Mouse (Mus musculus) regulatory T cell (primary cell): Measurements from ENCODE around the gene Tmem132d.
"Not testable (repeated sequence)": the region's sequence is repeated elsewhere in the genome, so short reads cannot be mapped to it uniquely, and the experiment has no call there.

Experiments used
- in situ Hi-C: fragments of 300-600 bp; cut with MboI, MseI; formaldehyde crosslinking; loops from one replicate; pipeline ENCODE4 v1.15.1; 2025; ENCODE audit warnings: high pct_unique_total_duplicates

The Tmem132d gene

GRCm38 (mm10) chr5:127947275-127947674 is 485.6 kb downstream of the Tmem132d start:
- in situ Hi-C loops, result no loop called here

GRCm38 (mm10) chr5:127942171-127942570 is 490.7 kb downstream of the Tmem132d start:
- in situ Hi-C loops, result not testable (repeated sequence)

DNA sequence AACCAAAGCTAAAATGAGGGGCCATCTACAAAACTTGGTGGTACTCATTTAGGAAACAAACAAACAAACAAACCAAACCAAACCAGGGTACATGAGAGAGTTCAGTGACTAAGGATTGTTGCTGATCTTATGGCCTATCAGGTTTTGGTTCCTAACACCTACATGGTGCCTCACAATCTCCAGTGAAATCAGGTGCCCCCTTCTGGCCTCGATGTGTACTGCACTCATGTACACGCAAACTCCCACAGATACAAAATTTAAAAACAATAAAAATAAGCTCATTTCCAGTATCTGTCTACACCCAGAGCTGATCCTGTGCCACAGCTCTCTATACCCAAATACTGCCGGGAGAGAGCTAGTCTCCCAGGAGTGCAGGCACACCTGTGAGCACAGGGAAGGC is 495.0 kb downstream of the Tmem132d start:
- in situ Hi-C loops, result no loop called here

GRCm38 (mm10) chr5:127929687-127930086 is 503.2 kb downstream of the Tmem132d start:
- in situ Hi-C loops, result no loop called here

- in situ Hi-C loops, result no loop called here
Measured at GRCm38 (mm10) chr5:127926686-127927085, 506.2 kb downstream of the Tmem132d start.

GRCm38 (mm10) chr5:127924106-127924505 is 508.8 kb downstream of the Tmem132d start:
- in situ Hi-C loops, result no loop called here

DNA sequence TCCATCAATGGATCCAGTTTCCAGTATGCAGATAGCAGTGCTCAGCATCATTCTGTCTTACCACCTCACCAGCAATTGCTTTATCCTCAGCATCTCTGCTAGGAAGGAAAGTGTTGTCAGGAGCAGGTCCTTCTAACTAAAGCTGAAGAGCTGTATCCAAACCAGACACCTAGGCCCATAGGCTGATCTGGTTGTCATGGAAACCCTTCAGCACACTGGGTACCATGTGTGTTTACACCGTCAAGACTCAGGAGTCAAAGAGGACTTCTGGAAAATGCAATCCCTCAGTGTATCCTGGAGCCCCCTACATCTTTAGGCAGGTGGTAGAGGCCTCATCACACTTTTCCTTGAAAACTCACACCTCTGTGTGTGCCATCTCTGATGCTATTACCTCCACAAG is 513.7 kb downstream of the Tmem132d start:
- in situ Hi-C loops, result no loop called here

GRCm38 (mm10) chr5:127918376-127918775 is 514.5 kb downstream of the Tmem132d start:
- in situ Hi-C loops, result no loop called here

- in situ Hi-C loops, result no loop called here
Measured at GRCm38 (mm10) chr5:127914157-127914556, 518.7 kb downstream of the Tmem132d start.

DNA sequence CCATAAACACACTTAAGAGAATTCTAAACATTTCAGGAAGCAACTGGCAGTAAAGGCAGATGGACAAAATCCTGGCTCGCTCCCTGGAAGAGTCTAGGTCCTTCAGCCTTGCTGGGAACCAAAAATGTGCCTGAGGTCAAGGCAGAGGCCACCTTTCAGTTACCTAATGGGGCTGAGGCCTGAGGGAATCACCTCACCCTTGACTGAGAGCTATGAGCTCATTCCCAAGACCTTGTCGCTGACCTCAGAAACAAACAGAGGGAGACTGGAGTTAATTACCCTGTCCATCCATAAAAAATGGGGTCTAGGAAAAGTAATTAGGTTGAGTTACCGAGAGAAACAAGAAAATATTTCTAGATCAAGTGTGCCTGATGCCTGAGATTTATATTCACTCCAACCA is 521.3 kb downstream of the Tmem132d start:
- in situ Hi-C loops, result no loop called here

- in situ Hi-C loops, result no loop called here
Measured at GRCm38 (mm10) chr5:127910356-127910755, 522.5 kb downstream of the Tmem132d start.

- in situ Hi-C loops, result loop anchor here (10.0 kb wide), 1 partner anchor 330 kb away; no protein-coding TSS in a partner anchor
Measured at GRCm38 (mm10) chr5:127895176-127895575, 537.7 kb downstream of the Tmem132d start.

GRCm38 (mm10) chr5:127885566-127886505 is 547.0 kb downstream of the Tmem132d start:
- in situ Hi-C loops, result no loop called here

DNA sequence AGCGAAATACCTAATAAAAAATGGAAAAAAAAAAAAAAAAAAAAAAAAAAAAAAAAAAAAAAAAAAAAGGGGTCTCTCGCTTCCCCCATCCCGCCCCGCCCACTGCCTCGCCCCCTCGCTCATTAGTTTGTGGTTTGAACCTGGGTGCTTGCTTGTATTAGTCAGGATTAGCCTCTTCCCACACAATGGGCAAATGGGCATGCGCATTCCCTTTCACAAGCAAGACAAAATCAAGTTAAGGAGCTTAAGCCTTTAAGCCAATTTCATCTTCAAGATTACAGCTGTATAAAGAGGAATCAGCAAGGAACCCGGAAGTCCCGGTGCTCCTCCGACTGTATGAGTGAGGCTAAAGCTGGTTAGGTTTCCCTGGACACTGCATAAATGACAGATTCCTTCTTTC is 549.9 kb downstream of the Tmem132d start:
- in situ Hi-C loops, result no loop called here

GRCm38 (mm10) chr5:127874461-127874860 is 558.4 kb downstream of the Tmem132d start:
- in situ Hi-C loops, result no loop called here

DNA sequence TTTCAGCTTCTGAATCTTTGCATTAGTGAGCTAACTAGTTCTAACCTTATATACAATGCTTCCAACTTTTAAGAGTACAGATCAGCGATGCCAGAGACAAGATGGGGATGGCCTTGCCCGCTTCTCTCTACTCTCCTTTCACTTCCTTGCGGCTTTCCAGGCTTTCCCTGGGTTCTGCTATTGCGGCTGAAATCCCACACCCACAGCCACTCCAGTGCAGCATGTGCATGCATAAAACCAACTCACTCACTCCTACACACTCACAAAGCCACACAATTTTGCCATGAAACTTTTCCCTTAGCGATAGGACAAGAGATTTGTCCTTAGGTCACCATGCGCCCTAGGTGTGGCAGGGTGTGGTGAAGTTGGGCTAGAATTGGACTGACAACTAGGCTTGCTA is 567.7 kb downstream of the Tmem132d start:
- in situ Hi-C loops, result no loop called here

DNA sequence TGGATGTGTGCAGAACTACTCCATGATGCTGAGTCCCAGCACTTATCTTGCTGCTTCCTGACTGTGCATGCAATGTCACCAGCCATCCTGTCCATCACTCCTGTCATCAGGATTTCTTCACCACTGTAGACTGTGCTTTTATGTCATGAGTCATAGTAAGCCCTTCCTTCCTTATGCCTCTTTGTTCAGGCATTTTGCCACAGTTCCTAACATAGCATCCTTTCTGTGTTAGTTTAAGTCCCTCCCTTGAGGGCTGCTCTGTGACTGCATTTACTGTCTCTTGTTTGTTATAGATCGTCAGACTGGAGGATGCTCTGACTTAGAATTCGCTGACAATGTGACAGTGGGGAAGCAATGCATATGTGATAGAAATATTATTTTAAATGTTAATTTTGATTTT is 573.2 kb downstream of the Tmem132d start:
- in situ Hi-C loops, result no loop called here

DNA sequence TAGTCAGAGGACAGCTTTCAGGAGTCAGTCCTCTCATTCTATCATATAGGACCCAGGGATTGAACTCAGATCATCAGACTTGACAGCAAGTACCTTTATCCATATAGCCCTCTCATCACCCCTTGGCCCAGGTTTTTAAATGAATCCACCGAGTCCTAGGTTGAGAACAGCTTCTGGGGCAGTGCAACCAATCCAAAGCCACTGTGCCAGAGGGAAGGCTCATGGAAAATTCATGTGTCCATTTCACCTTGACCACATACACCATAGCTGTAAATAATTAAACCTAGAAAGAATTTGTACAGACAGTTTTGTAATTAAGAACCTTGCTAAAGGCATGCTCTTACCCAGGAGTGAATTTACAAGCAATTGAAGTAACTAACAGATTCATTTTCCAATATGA is 580.6 kb downstream of the Tmem132d start:
- in situ Hi-C loops, result no loop called here

DNA sequence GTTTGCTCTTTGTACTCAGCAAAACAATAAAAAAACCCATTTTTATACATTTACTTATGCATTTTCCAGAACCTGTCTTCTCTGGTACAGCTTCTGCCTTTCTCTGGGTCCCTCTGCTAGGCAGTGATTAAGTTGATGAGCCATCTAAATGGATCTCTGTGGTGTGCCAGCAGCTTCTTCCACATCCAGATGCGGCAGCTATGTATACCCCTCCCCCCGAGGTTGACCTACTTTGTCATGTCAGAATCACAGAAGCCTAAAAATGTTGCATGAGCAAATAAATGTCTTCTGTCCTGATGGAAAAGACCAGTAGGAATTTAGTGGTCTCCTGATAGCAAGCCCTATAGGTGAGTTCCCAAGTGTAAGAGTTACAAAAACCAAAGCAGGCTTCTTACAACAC is 601.1 kb downstream of the Tmem132d start:
- in situ Hi-C loops, result no loop called here

DNA sequence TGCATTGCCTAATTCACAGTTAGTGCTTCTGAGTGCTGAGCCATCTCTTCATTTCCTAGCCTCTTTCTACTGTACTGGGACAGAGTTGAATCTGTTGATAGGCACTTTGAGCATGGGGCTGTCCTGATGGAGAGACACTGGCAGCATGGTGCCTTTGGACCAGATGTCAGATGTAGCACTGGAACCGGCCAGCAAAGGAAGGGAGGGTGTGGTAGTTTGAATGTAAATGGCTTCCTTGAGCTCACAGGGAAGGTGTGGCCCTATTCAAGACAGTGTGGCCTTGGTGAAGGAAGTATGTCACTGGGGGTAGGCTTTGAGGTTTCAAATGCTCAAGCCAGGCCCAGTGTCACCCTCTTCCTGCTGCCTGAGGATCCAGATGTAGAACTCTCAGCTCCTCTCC is 602.0 kb downstream of the Tmem132d start:
- in situ Hi-C loops, result no loop called here

GRCm38 (mm10) chr5:127828756-127829155 is 604.1 kb downstream of the Tmem132d start:
- in situ Hi-C loops, result no loop called here

GRCm38 (mm10) chr5:127821960-127822359 is 610.9 kb downstream of the Tmem132d start:
- in situ Hi-C loops, result no loop called here

DNA sequence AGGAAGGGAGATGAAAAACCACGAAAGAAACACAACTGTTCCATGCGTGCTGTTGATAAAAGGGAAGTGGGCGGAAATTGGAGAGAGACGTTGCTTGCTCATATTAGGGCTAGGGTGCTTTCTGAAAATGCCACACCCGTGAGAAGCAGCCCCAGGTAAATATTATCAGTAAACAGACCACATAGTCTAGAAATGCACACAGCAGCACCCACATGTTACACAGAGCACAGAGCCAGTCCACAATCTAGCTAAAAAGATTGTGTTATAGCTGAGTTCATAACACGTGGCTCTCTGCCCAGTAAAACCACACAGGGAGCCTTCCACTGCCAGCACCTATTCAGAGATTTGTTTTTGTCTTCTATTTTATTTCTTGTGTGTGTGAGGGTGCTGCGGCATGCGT is 617.6 kb downstream of the Tmem132d start:
- in situ Hi-C loops, result no loop called here
